In genomic region chr1:76039029-76039655, GRCm38 (mm10) we compare ENCODE assay signal across 10 mouse cellular contexts.
DNase-seq lines count a peak whose midpoint lies in the region; ATAC-seq and TF ChIP-seq lines count a peak whose summit lies in the region.
"Had no signal": no experiment of that assay in that cellular context is flagged by ENCODE, and none has a peak within 500 bp of the region (broad histone marks: within the 10 kb centered on the region; RNA-seq: fewer than 3 reads in every experiment).

No protein-coding gene starts in this region.

- ATAC-seq in kidney, embryonic 14.5 days (ENCODE audit: low FRiP score, low TSS enrichment), result no peak
- no peak for ATAC-seq in forebrain, embryonic 14.5 days

- no peak; the same call in 1 of the 2 replicates for TF ChIP-seq CTCF in kidney, adult 2 months (conservative IDR thresholded peaks at IDR 0.05; ENCODE audit: insufficient read depth, insufficient read length, low read depth, low read length)

- no peak for TF ChIP-seq POLR2A in kidney, adult 2 months (IDR thresholded peaks at IDR 0.05; ENCODE audit: low read depth, low read length)

- H3K9me3 ChIP-seq in kidney, embryonic 14.5 days (ENCODE audit: control insufficient read depth, low read length), result no peaks in the 10 kb centered on the region
- no peaks in the 10 kb centered on the region for H3K9me3 ChIP-seq in forebrain, embryonic 14.5 days (replicated peaks; ENCODE audit: control insufficient read depth, low read length)
- H3K9me3 ChIP-seq: stomach, embryonic 15.5 days had no signal

- peak; percentile 94 for DNase-seq in kidney, adult 2 months
- DNase-seq in fibroblast of lung, adult 2 months (ENCODE audit: low read depth), result peak; percentile 51
- peak; percentile 91 to 94 for DNase-seq in heart, postnatal 10 days
- peak; percentile 28 to 59 for DNase-seq in left cerebral cortex, adult 9 months (ENCODE audit: low spot score in 2 of 2)
- DNase-seq in right cerebral cortex, postnatal 10 days (ENCODE audit: low spot score in 2 of 2), result peak; percentile 68 to 81
- DNase-seq in forebrain, embryonic 14.5 days (ENCODE audit: low spot score), result no peak
- no peak for DNase-seq in thymus, postnatal 10 days (ENCODE audit: low spot score in 2 of 2)

- H3K4me3 ChIP-seq in kidney, adult 2 months (ENCODE audit: insufficient read depth, low read depth, low read length), result no peak overlapping the region
- H3K4me3 ChIP-seq in kidney, embryonic 14.5 days (ENCODE audit: low read length), result no peak overlapping the region
- no peak overlapping the region for H3K4me3 ChIP-seq in forebrain, embryonic 14.5 days (ENCODE audit: low read depth, low read length)
- H3K4me3 ChIP-seq: stomach, embryonic 15.5 days had no signal

- 0 out of 2 replicates have a peak overlapping the region, but pooled peaks have one; percentile 27 for H3K27ac ChIP-seq in kidney, adult 2 months (ENCODE audit: insufficient read depth, low read depth, low read length)
- H3K27ac ChIP-seq in kidney, embryonic 14.5 days (ENCODE audit: low read depth, low read length), result no peak overlapping the region
- H3K27ac ChIP-seq in forebrain, embryonic 14.5 days (ENCODE audit: low read depth, low read length), result no peak overlapping the region
- H3K27ac ChIP-seq: macrophage; stomach, embryonic 15.5 days had no signal

- intact Hi-C loops in heart, postnatal 10 days (cut with DNase I), result loop anchor here (5.0 kb wide), 2 partner anchors 158 to 1478 kb away; partner anchors contain the start of gene Epha4

- no peaks in the 10 kb centered on the region for H3K27me3 ChIP-seq in kidney, adult 2 months (replicated peaks; ENCODE audit: control insufficient read depth, insufficient read depth, low read length)
- H3K27me3 ChIP-seq in kidney, embryonic 14.5 days (ENCODE audit: control insufficient read depth, insufficient read depth, low read length), result no peaks in the 10 kb centered on the region
- H3K27me3 ChIP-seq in forebrain, embryonic 14.5 days (replicated peaks; ENCODE audit: control insufficient read depth, insufficient read depth, low read length), result no peaks in the 10 kb centered on the region
- H3K27me3 ChIP-seq: stomach, embryonic 15.5 days had no signal

- peaks cover 3% of the 10 kb centered on the region; the same call in 1 of the 2 replicates for H3K4me1 ChIP-seq in kidney, adult 2 months (ENCODE audit: control insufficient read depth, insufficient read depth, low read length)
- no peaks in the 10 kb centered on the region for H3K4me1 ChIP-seq in kidney, embryonic 14.5 days (ENCODE audit: control insufficient read depth, insufficient read depth, low read length)
- H3K4me1 ChIP-seq in forebrain, embryonic 14.5 days (ENCODE audit: control insufficient read depth, insufficient read depth, low read length), result no peaks in the 10 kb centered on the region
- H3K4me1 ChIP-seq: stomach, embryonic 15.5 days had no signal

- no peak overlapping the region for H3K4me2 ChIP-seq in kidney, embryonic 14.5 days (replicated peaks; ENCODE audit: low read depth, low read length)
- H3K4me2 ChIP-seq in forebrain, embryonic 14.5 days (ENCODE audit: low read length), result no peak overlapping the region
- H3K4me2 ChIP-seq: stomach, embryonic 15.5 days had no signal

- no peaks in the 10 kb centered on the region for H3K36me3 ChIP-seq in kidney, adult 2 months (ENCODE audit: control insufficient read depth, insufficient read depth, low read length)
- H3K36me3 ChIP-seq in kidney, embryonic 14.5 days (ENCODE audit: control insufficient read depth, insufficient read depth, low read length), result no peaks in the 10 kb centered on the region
- H3K36me3 ChIP-seq in forebrain, embryonic 14.5 days (ENCODE audit: control insufficient read depth, insufficient read depth, low read length), result no peaks in the 10 kb centered on the region
- H3K36me3 ChIP-seq: stomach, embryonic 15.5 days had no signal

- H3K9ac ChIP-seq in kidney, embryonic 14.5 days (ENCODE audit: low read depth, low read length), result no peak overlapping the region
- no peak overlapping the region for H3K9ac ChIP-seq in forebrain, embryonic 14.5 days (ENCODE audit: low read length)
- H3K9ac ChIP-seq: stomach, embryonic 15.5 days had no signal

- 27% methylated on average over 4 of the region's 4 CpGs for WGBS in kidney, adult 2 months
- 75% methylated on average over 4 of the region's 4 CpGs for WGBS in kidney, embryonic 14.5 days
- 53% methylated on average over 4 of the region's 4 CpGs for WGBS in forebrain, embryonic 14.5 days

Comparison
In these comparisons a context has a peak if more than half of its experiments do, and no peak if none do; other contexts are left out.
1. DNase-seq: peak in kidney, adult 2 months (single experiment), fibroblast of lung, adult 2 months (single experiment), heart, postnatal 10 days (2 of 2), left cerebral cortex, adult 9 months (2 of 2) and right cerebral cortex, postnatal 10 days (2 of 2); none in forebrain, embryonic 14.5 days (single experiment) and thymus, postnatal 10 days (0 of 2).